Mouse (Mus musculus) liver, embryonic 16.5 days (tissue): ENCODE data around the gene Cln3. TPM values are rescaled to one million over a fixed set of nuclear protein-coding genes. Genes with fewer than 3 reads are reported as not detected.
A peak's percentile ranks its signal among the peaks of the same experiment; 100 is the strongest.

Experiments used
- ATAC-seq: fragments of 200-750 bp; cut with Nextera tagmentation; 2 replicates; pipeline ENCODE4 v1.8.0; 2017; ENCODE audit warnings: low read depth, mild to moderate bottlenecking, moderate number of reproducible peaks, moderate library complexity
- H3K27ac ChIP-seq: fragments of 300-500 bp; sonication (generic); 2 replicates; pipeline ENCODE4 v1.5.1; 2014; ENCODE audit warnings: mild to moderate bottlenecking, low read length
- H3K27me3 ChIP-seq: fragments of 300-500 bp; sonication (generic); 2 replicates; pipeline ENCODE4 v1.6.1; 2014; ENCODE audit warnings: low read depth, low read length, mixed read lengths; ENCODE audit not compliant: control insufficient read depth, insufficient read depth
- H3K36me3 ChIP-seq: fragments of 300-500 bp; sonication (generic); 2 replicates; pipeline ENCODE4 v1.6.1; 2014; ENCODE audit warnings: mild to moderate bottlenecking; ENCODE audit not compliant: control insufficient read depth, insufficient read depth
- H3K4me1 ChIP-seq: fragments of 300-500 bp; sonication (generic); 2 replicates; pipeline ENCODE4 v1.6.1; 2014; ENCODE audit warnings: low read depth, low read length, mixed read lengths; ENCODE audit not compliant: control insufficient read depth
- H3K4me2 ChIP-seq: fragments of 300-500 bp; sonication (generic); 2 replicates; pipeline ENCODE4 v1.6.1; 2014; ENCODE audit warnings: low read depth, low read length, mixed read lengths
- H3K4me3 ChIP-seq: fragments of 300-500 bp; sonication (generic); 2 replicates; pipeline ENCODE4 v1.5.1; 2014; ENCODE audit warnings: low read depth, mild to moderate bottlenecking, low read length
- H3K9ac ChIP-seq: fragments of 300-500 bp; sonication (generic); 2 replicates; pipeline ENCODE4 v1.6.1; 2014; ENCODE audit warnings: low read depth, low read length
- H3K9me3 ChIP-seq: fragments of 300-500 bp; sonication (generic); replicated peaks from 2 replicates; pipeline ENCODE4 v1.6.1; 2016; ENCODE audit warnings: low read length; ENCODE audit not compliant: control insufficient read depth
- WGBS: fragments of 180-500 bp; shearing (Covaris S2); extraction: QIAGEN DNeasy Blood & Tissue Kit; methylation state at CpG from one replicate; pipeline ENCODE4 v1.1.7; 2014; ENCODE audit not compliant: insufficient replicate concordance; 5-methylcytosine and 5-hydroxymethylcytosine counted together
- polyA plus RNA-seq: library from polyadenylated mRNA; unstranded; fragments of >200 nt; fragmentation: Nextera tagmentation; extraction: Ambion mirVana; gene quantifications from 2 replicates; pipeline ENCODE4 v1.2.1, GENCODE M21; 2015

Gene Cln3
- polyA plus RNA-seq = 11.7 and 11.9 TPM in 2 replicates

DNA sequence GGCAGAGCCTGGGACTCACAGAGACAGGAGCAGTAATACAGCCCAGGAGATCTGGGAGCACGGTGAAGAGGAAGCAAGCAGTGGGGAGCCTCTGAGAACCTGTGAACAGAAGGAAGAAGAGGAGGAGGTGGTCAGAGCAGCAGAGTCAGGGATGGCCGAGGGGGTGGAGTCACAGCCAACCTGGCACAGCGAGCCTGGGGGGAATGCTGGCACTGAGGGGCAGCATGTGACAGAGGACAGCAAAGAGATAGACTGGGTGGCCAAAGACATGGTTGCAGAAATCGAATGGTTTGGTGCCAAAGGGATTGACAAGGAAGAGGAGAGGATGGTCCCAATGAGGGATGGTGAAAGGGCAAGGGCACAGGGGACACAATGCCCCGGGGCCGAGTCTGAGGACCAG is at the start of gene Cln3:
Gene Cln3 (minus strand): TSS at position 101 of the 400 bp plus-strand sequence.
- Histone ChIP-seq H3K27ac (peak within 1 kb of the TSS; percentile 30; the same call in 1 of the 2 replicates), H3K36me3 (no peaks in the 10 kb centered on the region), H3K4me1 (peaks cover 5% of the 10 kb centered on the region; the same call in 1 of the 2 replicates), H3K9ac (no peak within 1 kb of the TSS), H3K9me3 (no peaks in the 10 kb centered on the region), H3K27me3 (no peaks in the 10 kb centered on the region), H3K4me3 (peak within 1 kb of the TSS; percentile 27), H3K4me2 (0 out of 2 replicates have a peak within 1 kb of the TSS, but pooled peaks have one; percentile 1)
- 50% methylated on average over 6 of the region's 6 CpGs for WGBS
- no peak for ATAC-seq

DNA sequence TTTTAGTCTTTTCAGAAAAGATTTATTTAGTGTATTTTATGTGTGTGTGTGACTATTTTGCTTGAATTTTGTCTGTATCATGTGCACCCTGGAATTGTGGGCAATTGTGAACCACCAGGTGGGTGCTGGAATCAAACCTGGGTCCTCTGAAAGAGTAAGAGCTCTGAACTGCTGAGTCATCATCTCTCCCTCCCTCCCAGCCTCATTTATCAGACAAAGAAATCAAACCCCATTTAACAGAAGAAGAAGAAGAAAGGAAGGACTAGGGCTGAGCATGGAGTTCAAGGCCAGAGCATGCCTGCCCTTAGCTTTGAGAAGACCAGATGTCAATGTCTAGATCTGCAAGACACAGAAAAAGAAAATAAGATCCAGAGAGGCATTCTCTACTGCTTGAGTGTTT is 49.8 kb upstream of the Cln3 start:
- no peaks in the 10 kb centered on the region for H3K27me3 ChIP-seq
- H3K4me2 ChIP-seq = no peak overlapping the region
- no peaks in the 10 kb centered on the region for H3K9me3 ChIP-seq
- no peak overlapping the region for H3K9ac ChIP-seq
- no peak overlapping the region for H3K27ac ChIP-seq
- no peaks in the 10 kb centered on the region for H3K4me1 ChIP-seq
- ATAC-seq = no peak
- no peak overlapping the region for H3K4me3 ChIP-seq
- no peaks in the 10 kb centered on the region for H3K36me3 ChIP-seq

DNA sequence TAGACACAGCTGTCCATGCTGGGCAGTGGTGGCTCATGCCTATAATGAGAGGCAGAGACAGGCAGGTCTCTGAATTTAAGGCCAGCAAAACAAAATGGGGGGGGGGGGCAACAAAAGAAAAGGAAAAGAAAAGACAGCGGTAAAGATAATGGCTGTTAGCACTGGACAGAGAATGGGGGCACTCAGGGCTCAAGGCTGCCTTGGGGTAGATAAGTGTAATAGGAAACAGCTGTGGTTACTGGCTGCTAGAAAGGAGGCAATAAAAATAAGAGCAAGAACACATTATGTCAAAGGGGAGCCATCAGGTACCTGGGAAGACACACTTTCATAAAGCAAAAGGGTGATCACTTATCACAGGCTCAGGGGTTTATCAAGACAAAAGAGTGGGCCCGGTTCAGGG is 46.9 kb upstream of the Cln3 start:
- Histone ChIP-seq H3K9ac (no peak overlapping the region), H3K9me3 (no peaks in the 10 kb centered on the region), H3K27me3 (no peaks in the 10 kb centered on the region), H3K4me1 (no peaks in the 10 kb centered on the region), H3K4me3 (no peak overlapping the region), H3K36me3 (no peaks in the 10 kb centered on the region), H3K27ac (no peak overlapping the region), H3K4me2 (no peak overlapping the region)
- WGBS = 23% methylated on average over 2 of the region's 2 CpGs
- no peak for ATAC-seq

DNA sequence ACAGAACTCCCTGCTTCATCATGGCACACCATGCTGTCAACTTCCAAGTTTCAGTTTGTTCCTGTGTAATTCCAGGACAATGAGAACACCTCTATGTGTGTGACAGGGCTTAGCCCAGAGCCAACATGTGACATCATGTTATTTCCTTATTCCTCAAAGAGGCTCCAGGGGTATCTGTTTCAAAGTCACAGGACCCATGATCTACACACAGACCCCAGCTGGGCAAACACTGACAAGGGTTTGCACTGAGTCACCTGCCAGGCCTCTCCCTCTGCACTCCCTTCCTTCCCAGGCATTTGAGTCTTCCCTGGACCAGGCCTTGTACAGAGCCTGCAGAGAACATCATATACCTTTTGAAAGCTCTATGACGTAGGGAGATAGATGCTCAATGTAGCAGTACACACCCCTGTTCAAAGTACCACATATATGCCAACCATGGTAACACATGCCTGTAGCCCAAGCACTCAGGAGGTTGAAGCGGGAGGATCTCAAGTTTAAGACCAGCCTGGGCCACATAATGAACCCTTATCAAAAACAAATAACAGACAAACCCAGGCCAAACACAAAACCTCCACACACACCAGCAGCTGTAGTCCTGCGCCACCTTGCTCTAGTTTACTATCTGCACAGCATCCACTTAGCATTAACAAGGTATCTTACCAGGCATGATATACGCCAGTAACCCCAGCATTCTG is 45.4 kb upstream of the Cln3 start, which contains the start of gene Nupr1:
Gene Nupr1 (minus strand): TSS at position 38 of the 695 bp plus-strand sequence.
- Histone ChIP-seq H3K27me3 (no peaks in the 10 kb centered on the region), H3K4me1 (no peaks in the 10 kb centered on the region; the same call in 1 of the 2 replicates), H3K9ac (no peak within 1 kb of the TSS), H3K27ac (no peak within 1 kb of the TSS), H3K4me2 (no peak within 1 kb of the TSS), H3K9me3 (no peaks in the 10 kb centered on the region), H3K36me3 (no peaks in the 10 kb centered on the region), H3K4me3 (no peak within 1 kb of the TSS)
- no peak for ATAC-seq
- WGBS = 61% methylated on average over 4 of the region's 4 CpGs

DNA sequence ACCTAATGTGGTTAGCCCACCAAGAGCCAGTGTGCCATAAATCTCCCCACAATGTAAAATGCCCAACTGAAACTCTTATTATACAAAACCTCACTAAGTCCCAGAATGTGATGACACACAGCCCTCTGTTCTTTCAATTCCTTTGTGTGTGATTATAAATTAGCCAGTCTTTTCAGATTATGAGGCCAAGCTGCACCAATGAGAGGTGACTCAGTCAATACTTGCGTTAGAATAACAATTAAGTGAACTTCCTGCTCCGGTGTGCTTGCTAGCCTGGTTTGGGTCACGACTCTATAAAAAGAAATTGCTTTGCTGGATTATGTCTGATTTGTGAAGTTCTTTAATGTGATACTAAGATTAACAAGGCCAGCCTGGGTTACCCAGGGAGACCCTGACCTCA is 44.3 kb upstream of the Cln3 start:
- H3K27ac ChIP-seq = no peak overlapping the region

DNA sequence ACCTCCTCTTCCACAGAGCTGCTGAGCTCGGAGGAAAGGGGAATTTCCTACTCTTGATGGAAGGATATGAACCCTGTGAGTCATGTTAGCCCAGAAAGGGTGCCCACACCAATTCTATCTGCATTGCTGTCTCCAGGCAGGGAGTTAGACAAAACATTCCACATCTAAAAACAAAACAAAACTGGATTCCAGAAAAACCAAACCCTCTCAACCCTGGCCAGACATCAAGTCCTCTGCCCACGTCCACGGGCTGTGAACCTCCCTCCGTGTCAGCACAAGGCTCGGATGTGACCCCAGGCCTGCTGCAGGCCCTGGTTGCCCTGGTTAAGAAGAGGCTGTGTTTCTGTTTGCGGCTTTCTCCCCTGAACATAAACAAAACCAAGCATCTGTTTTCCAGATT is 42.5 kb upstream of the Cln3 start:
- no peak overlapping the region for H3K4me2 ChIP-seq
- H3K4me1 ChIP-seq = peaks cover 18% of the 10 kb centered on the region
- WGBS = 61% methylated on average over 6 of the region's 6 CpGs
- no peak for ATAC-seq
- no peak overlapping the region for H3K27ac ChIP-seq
- no peaks in the 10 kb centered on the region for H3K27me3 ChIP-seq
- no peaks in the 10 kb centered on the region for H3K36me3 ChIP-seq
- H3K4me3 ChIP-seq = no peak overlapping the region
- no peaks in the 10 kb centered on the region for H3K9me3 ChIP-seq
- no peak overlapping the region for H3K9ac ChIP-seq

More for the DNA sequence above, 44.3 kb upstream of the Cln3 start:
- peaks cover 10% of the 10 kb centered on the region for H3K4me1 ChIP-seq
- no peak overlapping the region for H3K4me3 ChIP-seq
- no peaks in the 10 kb centered on the region for H3K27me3 ChIP-seq
- no peak overlapping the region for H3K4me2 ChIP-seq
- no peak overlapping the region for H3K9ac ChIP-seq
- WGBS = 44% methylated on average over 3 of the region's 3 CpGs
- ATAC-seq = no peak
- no peaks in the 10 kb centered on the region for H3K36me3 ChIP-seq
- H3K9me3 ChIP-seq = no peaks in the 10 kb centered on the region

DNA sequence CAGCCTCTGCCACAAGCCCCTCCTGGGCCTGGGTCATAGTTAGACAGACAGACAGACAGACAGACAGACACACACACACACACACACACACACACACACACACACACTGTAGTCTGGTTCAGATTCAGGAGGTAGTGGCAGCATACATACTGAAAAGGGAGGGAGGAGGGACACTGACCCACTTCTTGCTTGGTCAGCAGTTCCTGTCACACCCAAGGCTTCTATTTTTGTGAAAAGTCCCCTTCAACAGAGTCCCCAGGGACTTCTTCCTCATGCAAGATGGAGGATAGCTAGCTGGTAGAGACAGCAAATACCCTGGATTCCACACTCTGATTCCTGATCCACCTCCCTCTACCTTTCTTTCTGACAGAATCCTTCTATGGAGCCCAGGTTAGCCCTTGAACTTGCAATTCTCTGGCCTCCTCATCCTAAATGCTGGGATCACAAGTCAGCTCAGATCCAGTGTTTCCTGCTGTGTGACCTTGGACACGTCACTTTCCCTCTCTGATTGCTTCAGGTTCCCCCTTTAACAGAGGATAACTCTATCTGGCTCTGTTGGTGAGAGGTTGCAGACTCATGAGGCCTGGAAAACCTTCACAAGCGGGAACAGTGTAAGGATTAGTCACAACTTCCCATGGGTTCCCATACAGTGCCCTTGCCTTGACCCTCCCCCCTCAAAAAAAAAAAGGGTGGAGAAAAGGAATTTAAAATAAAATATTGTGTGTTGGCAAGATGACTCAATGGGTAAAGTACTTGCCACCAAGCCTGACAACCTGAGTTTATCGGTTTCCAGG is 40.4 kb upstream of the Cln3 start:
- H3K4me2 ChIP-seq = no peak overlapping the region; the same call in 1 of the 2 replicates
- WGBS = 61% methylated on average over 3 of the region's 3 CpGs
- H3K4me3 ChIP-seq = no peak overlapping the region
- ATAC-seq = no peak
- no peak overlapping the region for H3K9ac ChIP-seq
- H3K27me3 ChIP-seq = no peaks in the 10 kb centered on the region
- H3K27ac ChIP-seq = no peak overlapping the region
- H3K4me1 ChIP-seq = peaks cover 25% of the 10 kb centered on the region
- H3K9me3 ChIP-seq = no peaks in the 10 kb centered on the region
- H3K36me3 ChIP-seq = no peaks in the 10 kb centered on the region

DNA sequence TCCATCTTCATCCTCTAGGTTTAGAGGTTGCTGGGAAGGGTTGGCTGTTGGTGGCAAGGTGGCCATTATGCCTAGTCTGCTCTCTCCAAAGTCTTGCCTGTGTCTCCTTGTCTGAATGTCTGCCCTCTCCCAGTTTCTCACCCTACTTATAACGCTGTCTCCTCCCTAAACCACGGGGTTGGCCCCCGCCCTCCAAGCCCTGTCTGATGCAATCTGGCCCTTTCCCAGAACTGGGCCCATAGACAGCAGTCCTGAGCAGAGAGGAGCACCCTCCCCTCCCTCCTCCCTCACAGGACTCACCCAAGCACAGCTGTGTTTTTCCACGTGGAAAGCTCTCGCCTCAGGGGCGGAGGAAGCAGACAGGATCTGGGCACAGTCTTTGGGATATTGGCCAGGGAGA is 39.8 kb upstream of the Cln3 start:
- Histone ChIP-seq H3K9me3 (no peaks in the 10 kb centered on the region), H3K4me2 (peak overlapping the region; percentile 17; the same call in 1 of the 2 replicates), H3K9ac (no peak overlapping the region), H3K36me3 (no peaks in the 10 kb centered on the region), H3K27me3 (no peaks in the 10 kb centered on the region), H3K27ac (no peak overlapping the region), H3K4me1 (peaks cover 25% of the 10 kb centered on the region), H3K4me3 (peak overlapping the region; percentile 18; the same call in 1 of the 2 replicates)
- 10% methylated on average over 6 of the region's 6 CpGs for WGBS
- ATAC-seq = peak; percentile 88

DNA sequence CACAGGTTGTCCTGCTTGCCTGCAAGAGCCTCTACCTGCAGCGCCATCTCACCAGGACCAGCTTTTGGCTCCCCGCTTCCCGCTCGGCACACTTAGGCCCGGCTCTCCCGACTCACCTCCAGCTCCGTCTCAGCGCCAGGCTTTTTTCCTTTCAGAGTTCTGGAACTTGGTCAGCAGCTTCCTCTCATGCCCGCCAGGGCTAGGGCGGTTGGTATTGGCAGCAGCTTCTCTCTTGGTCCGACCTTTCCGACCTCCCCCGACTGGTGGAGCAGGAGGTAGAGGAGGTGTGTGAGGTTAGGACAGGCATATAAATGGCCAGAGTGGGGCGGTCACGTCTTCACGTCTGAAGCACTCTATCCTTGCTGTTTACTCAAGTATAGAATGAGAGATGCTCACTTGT is 39.2 kb upstream of the Cln3 start:
- Histone ChIP-seq H3K9me3 (no peaks in the 10 kb centered on the region), H3K4me2 (peak overlapping the region; percentile 17; the same call in 1 of the 2 replicates), H3K27ac (no peak overlapping the region), H3K27me3 (no peaks in the 10 kb centered on the region), H3K4me1 (peaks cover 25% of the 10 kb centered on the region), H3K9ac (no peak overlapping the region), H3K4me3 (peak overlapping the region; percentile 18; the same call in 1 of the 2 replicates), H3K36me3 (no peaks in the 10 kb centered on the region)
- no peak for ATAC-seq
- 78% methylated on average over 16 of the region's 16 CpGs for WGBS
